Mouse (Mus musculus) CH12.LX (cell line): Measurements from ENCODE around the gene Gck. TPM values are rescaled to one million over a fixed set of nuclear protein-coding genes. Genes with fewer than 3 reads are reported as not detected.

Experiments used
- DNase-seq: peaks from one replicate; pipeline ENCODE4 v3.0.0-alpha.2; 2013; ENCODE audit errors: extremely low read depth
- H3K27ac ChIP-seq: 2 replicates; pipeline ENCODE4 v1.5.1; 2012; ENCODE audit warnings: low read depth, mild to moderate bottlenecking, control low read depth, moderate library complexity; ENCODE audit not compliant: insufficient read depth
- H3K27me3 ChIP-seq: replicated peaks from 2 replicates; pipeline ENCODE3; 2012; ENCODE audit warnings: inconsistent platforms
- H3K36me3 ChIP-seq, 2 experiments: replicated peaks in 1 of 2; 2 replicates each; pipeline versions ENCODE3 to v1.6.1; 2012; ENCODE audit warnings: inconsistent platforms in 1 of 2, low read length in 1 of 2, mild to moderate bottlenecking in 1 of 2, mixed read lengths in 1 of 2, moderate library complexity in 1 of 2; ENCODE audit not compliant: control insufficient read depth in 1 of 2, insufficient read depth in 1 of 2
- H3K4me1 ChIP-seq, 2 experiments: 2 replicates each; pipeline ENCODE4 v1.6.1; 2012; ENCODE audit warnings: inconsistent platforms in 1 of 2, moderate library complexity in 1 of 2; ENCODE audit not compliant: insufficient read depth in 2 of 2, control insufficient read depth in 1 of 2
- H3K4me2 ChIP-seq: 2 replicates; pipeline ENCODE4 v1.6.1; 2012; ENCODE audit warnings: low read depth, mild to moderate bottlenecking, control low read depth; ENCODE audit not compliant: poor library complexity, insufficient read depth, severe bottlenecking
- H3K4me3 ChIP-seq, 3 experiments: fragments of 150-350 bp in 1 of 3; sonication (generic) in 1 of 3; replicated peaks in 1 of 3; 2 replicates each; pipeline versions ENCODE3 to v1.5.1; 2011 to 2012; ENCODE audit warnings: low read depth in 2 of 3, low read length in 2 of 3, mild to moderate bottlenecking in 2 of 3, moderate library complexity in 2 of 3, control low read depth in 1 of 3, improper control_type of control experiment in 1 of 3, inconsistent platforms in 1 of 3, mixed read lengths in 1 of 3; ENCODE audit not compliant: poor library complexity in 1 of 3
- H3K79me2 ChIP-seq: replicated peaks from 2 replicates; pipeline ENCODE4 v1.6.1; 2012; ENCODE audit warnings: mild to moderate bottlenecking, moderate library complexity; ENCODE audit not compliant: control insufficient read depth, poor library complexity, insufficient read depth, severe bottlenecking; ENCODE audit errors: extremely low read depth
- H3K9ac ChIP-seq: 2 replicates; pipeline ENCODE4 v1.6.1; 2012; ENCODE audit warnings: low read depth, mild to moderate bottlenecking, control low read depth, moderate library complexity; ENCODE audit not compliant: insufficient read depth
- H3K9me3 ChIP-seq: replicated peaks from 2 replicates; pipeline ENCODE3; 2012; ENCODE audit warnings: low read length, inconsistent platforms, mixed read lengths
- BHLHE40 ChIP-seq: IDR thresholded peaks from 2 replicates; pipeline ENCODE4 v1.6.1; 2011; ENCODE audit warnings: mild to moderate bottlenecking, low read depth, low read length, improper control_type of control experiment
- CHD1 ChIP-seq: IDR thresholded peaks from 2 replicates; pipeline ENCODE4 v1.6.1; 2012; ENCODE audit warnings: low read depth, low read length, improper control_type of control experiment, inconsistent platforms
- CTCF ChIP-seq, 2 experiments: IDR thresholded peaks in 1 of 2; conservative IDR thresholded peaks in 1 of 2; 2 replicates each; pipeline ENCODE4 v1.5.1; 2011 to 2012; ENCODE audit warnings: low read depth in 2 of 2, low read length in 2 of 2, improper control_type of control experiment in 1 of 2, inconsistent platforms in 1 of 2, mild to moderate bottlenecking in 1 of 2, moderate library complexity in 1 of 2
- EP300 ChIP-seq: IDR thresholded peaks from 2 replicates; pipeline ENCODE4 v1.6.1; 2011; ENCODE audit warnings: low read length, improper control_type of control experiment
- ETS1 ChIP-seq: conservative IDR thresholded peaks from 2 replicates; pipeline ENCODE4 v1.6.1; 2012; ENCODE audit warnings: low read depth, mild to moderate bottlenecking, inconsistent platforms, low read length, improper control_type of control experiment, moderate library complexity
- HCFC1 ChIP-seq: IDR thresholded peaks from 2 replicates; pipeline ENCODE4 v1.6.1; 2012; ENCODE audit warnings: low read depth, mild to moderate bottlenecking, inconsistent platforms, low read length, improper control_type of control experiment
- IRF4 ChIP-seq: IDR thresholded peaks from 2 replicates; pipeline ENCODE4 v1.6.1; 2014; ENCODE audit warnings: low read depth, mild to moderate bottlenecking, inconsistent platforms, low read length, improper control_type of control experiment
- KAT2A ChIP-seq: IDR thresholded peaks from 2 replicates; pipeline ENCODE4 v1.6.1; 2012; ENCODE audit warnings: low read length, improper control_type of control experiment, inconsistent platforms; ENCODE audit not compliant: insufficient replicate concordance
- MAFK ChIP-seq: IDR thresholded peaks from 2 replicates; pipeline ENCODE4 v1.6.1; 2011; ENCODE audit warnings: low read length, improper control_type of control experiment; ENCODE audit not compliant: insufficient replicate concordance
- MEF2A ChIP-seq: IDR thresholded peaks from 2 replicates; pipeline ENCODE4 v1.6.1; 2014; ENCODE audit warnings: low read depth, mild to moderate bottlenecking, inconsistent platforms, low read length, improper control_type of control experiment, borderline replicate concordance
- MXI1 ChIP-seq: IDR thresholded peaks from 2 replicates; pipeline ENCODE4 v1.6.1; 2011; ENCODE audit warnings: mild to moderate bottlenecking, low read depth, low read length, improper control_type of control experiment
- POLR2A ChIP-seq: IDR thresholded peaks from 2 replicates; pipeline ENCODE4 v1.6.1; 2011; ENCODE audit warnings: low read depth, mild to moderate bottlenecking, improper control_type of control experiment, low read length
- UBTF ChIP-seq: IDR thresholded peaks from 2 replicates; pipeline ENCODE4 v1.6.1; 2012; ENCODE audit warnings: low read depth, mild to moderate bottlenecking, inconsistent platforms, low read length, improper control_type of control experiment, moderate library complexity
- USF1 ChIP-seq: IDR thresholded peaks from 2 replicates; pipeline ENCODE4 v1.6.1; 2014; ENCODE audit warnings: low read depth, mild to moderate bottlenecking, inconsistent platforms, low read length, improper control_type of control experiment
- ZMIZ1 ChIP-seq: IDR thresholded peaks from 2 replicates; pipeline ENCODE4 v1.6.1; 2012; ENCODE audit warnings: low read depth, mild to moderate bottlenecking, inconsistent platforms, low read length, improper control_type of control experiment
- ZNF384 ChIP-seq: IDR thresholded peaks from 2 replicates; pipeline ENCODE4 v1.6.1; 2012; ENCODE audit warnings: low read depth, low read length, improper control_type of control experiment, inconsistent platforms
- dilution Hi-C: fragments of 300-500 bp; cut with MboI; formaldehyde crosslinking; loops from 2 replicates; pipeline ENCODE4 v1.14.3; 2020; ENCODE audit warnings: low sequenced_read_pairs; ENCODE audit not compliant: extremely low pct_unique_long_range_greater_than_20kb, extremely low pct_ligation_motif_present
- in situ Hi-C: fragments of 300-500 bp; cut with MboI; formaldehyde crosslinking; loops from 3 replicates; pipeline ENCODE4 v1.14.3; 2019; ENCODE audit warnings: low sequenced_read_pairs, low pct_ligation_motif_present, low pct_unique_long_range_greater_than_20kb, mixed read lengths
- polyA plus RNA-seq: library from polyadenylated mRNA; unstranded; fragments of >175 nt; gene quantifications from 2 replicates; pipeline ENCODE4 v1.2.1, GENCODE M21; 2012; ENCODE audit warnings: low read depth; ENCODE audit not compliant: insufficient read length
- total RNA-seq, 2 experiments: library from RNA; depleted of rRNA; stranded (reverse); fragments of 300-350 nt in 1 of 2; fragments of >200 nt in 1 of 2; gene quantifications; 2 replicates each; pipeline ENCODE4 v1.2.3; 2012 to 2014

The Gck gene
- total and polyA plus RNA-seq, 3 experiments = 0.68 to 1.4 (median 1.0) TPM

DNA sequence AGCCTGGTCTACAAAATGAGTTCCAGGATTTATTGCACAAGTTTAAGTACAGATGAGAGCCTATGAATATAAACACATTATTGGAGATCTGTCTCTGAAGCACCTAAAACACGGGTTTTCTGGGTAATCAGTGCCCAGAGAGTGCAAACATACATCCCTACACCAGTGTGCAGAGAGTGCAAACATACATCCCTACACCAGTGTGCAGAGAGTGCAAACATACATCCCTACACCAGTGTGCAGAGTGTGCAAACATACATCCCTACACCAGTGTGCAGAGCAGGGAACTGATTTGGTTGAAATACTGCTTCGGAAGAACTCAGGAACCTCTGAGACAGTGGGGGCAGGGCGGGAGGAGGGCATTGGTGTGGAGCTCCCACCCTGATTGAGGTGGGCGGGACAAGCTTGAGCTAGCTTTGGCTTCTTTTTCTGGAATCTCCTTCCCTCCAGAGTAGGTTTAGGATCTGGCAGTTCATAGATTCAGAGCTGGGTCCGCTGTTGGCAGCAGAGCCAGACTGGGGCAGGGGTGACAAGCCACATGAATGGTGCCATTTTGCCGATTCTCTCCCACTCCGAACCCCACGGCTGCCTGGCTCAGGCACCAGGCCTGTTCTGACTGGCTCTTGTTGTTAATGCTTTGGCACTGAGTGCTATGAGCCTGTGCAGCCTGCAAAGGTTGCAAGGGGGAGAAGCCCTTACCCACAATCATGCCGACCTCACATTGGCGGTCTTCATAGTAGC is 43.9 kb downstream of the Gck start:
- Histone ChIP-seq H3K27ac (no peak overlapping the region), H3K9me3 (no peaks in the 10 kb centered on the region), H3K36me3 (no peaks in the 10 kb centered on the region), H3K4me3 (no peak overlapping the region), H3K9ac (no peak overlapping the region), H3K79me2 (no peaks in the 10 kb centered on the region), H3K4me2 (no peak overlapping the region), H3K27me3 (peaks cover 3% of the 10 kb centered on the region), H3K4me1 (peaks cover 8 to 9% of the 10 kb centered on the region in 2 experiments; a peak in 2 of 4 replicates)
- DNase-seq = no peak
- TF ChIP-seq UBTF (no peak), CHD1 (no peak), ETS1 (no peak), USF1 (no peak), MEF2A (no peak)
- dilution Hi-C loops = no loop called here
- in situ Hi-C loops = no loop called here

DNA sequence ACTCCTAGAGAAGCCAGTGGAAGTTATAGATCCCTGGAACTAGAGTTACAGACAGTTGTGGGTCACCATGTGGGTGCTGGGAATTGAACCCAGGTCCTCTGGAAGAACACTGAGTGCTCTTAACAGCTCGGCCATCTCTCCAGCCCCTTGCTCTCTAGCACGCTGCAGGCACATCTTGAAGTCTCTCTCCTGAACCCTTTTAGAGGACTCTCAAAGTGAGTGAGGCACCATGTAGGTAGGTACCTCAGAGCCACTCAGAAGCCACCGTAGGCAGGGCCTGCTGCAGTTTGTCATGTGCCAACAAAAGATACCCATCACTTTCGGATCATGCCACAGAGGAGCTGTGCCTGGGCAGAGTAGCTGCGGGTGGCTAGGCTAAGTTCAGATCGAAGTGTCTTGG is 45.0 kb downstream of the Gck start:
- Histone ChIP-seq H3K4me2 (no peak overlapping the region), H3K4me3 (no peak overlapping the region), H3K79me2 (no peaks in the 10 kb centered on the region), H3K36me3 (no peaks in the 10 kb centered on the region), H3K27me3 (peaks cover 3% of the 10 kb centered on the region), H3K4me1 (peaks cover 8 to 9% of the 10 kb centered on the region in 2 experiments; a peak in 2 of 4 replicates), H3K9ac (no peak overlapping the region), H3K9me3 (no peaks in the 10 kb centered on the region), H3K27ac (no peak overlapping the region)
- DNase-seq = no peak
- in situ Hi-C loops = no loop called here
- dilution Hi-C loops = no loop called here
- TF ChIP-seq CTCF (conservative IDR thresholded peaks at IDR 0.05 in 1 of 2, IDR thresholded peaks at IDR 0.05 in 1 of 2; ENCODE audit: low read depth in 2 of 2, low read length in 2 of 2) (no peak), POLR2A (no peak), HCFC1 (no peak), KAT2A (no peak), ZMIZ1 (no peak), IRF4 (no peak), ZNF384 (no peak), EP300 (no peak), MAFK (no peak), MXI1 (no peak), BHLHE40 (no peak)
